Mouse (Mus musculus): ENCODE data around the gene Lrrc75a. TPM values are rescaled to one million over a fixed set of nuclear protein-coding genes. Genes with fewer than 3 reads are reported as not detected.

Lrrc75a gene
- total RNA-seq, 2 experiments from 2014 or later = 4.0 to 4.7 TPM

DNA sequence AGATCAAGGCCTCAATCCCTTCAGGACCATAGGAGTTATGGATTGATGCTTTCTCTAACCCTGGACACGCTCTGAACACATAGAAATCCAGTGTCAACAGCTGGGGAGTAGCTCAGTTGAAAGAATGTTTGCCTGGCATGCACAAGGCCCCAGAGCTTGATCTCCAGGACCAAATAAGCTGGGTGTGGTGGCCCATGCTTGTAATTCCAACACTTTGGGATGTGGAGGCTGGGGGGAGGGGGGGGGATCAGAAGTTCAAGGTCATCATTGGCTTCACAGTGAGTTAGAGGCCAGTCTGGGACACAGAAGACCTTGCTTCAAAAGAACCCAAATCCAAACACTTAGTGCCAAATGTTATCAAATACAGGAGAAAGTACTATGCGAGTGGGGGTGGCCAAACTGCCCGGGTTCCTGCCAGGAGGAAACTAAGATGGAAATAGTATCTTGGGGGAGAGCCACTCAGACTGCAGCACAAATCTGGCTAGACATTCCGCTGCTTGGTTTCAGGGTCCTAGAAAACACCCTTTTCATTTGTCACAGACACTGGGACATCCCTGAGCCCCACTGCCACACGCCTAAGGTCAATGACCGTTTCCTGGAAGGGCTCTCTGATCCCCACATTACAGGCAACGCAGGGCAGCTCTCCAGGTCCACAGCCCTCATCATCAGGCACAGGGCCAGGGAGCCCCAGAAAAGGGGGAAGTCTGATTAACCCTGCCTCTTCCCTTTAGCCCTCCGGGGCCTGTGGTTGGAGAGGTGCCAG is 2.4 kb downstream of the Lrrc75a start:
- peak; percentile 51 for DNase-seq

DNA sequence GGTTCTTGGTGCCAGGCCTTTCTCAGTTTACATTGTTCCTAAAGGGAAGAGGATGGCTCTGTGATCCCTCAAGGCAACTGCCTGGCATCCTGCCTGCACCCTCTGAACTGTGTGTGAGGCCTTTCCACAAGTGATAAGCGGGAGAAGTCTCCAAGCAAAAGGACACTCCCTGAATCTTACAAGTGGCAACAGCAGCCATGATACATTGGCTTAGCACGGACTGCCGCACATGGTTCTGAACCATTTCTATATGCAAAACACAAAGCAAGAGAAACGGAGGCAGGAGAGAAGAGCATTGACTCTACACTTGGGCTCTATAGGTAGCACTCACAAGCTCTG is 3.0 kb downstream of the Lrrc75a start:
- DNase-seq = no peak

DNA sequence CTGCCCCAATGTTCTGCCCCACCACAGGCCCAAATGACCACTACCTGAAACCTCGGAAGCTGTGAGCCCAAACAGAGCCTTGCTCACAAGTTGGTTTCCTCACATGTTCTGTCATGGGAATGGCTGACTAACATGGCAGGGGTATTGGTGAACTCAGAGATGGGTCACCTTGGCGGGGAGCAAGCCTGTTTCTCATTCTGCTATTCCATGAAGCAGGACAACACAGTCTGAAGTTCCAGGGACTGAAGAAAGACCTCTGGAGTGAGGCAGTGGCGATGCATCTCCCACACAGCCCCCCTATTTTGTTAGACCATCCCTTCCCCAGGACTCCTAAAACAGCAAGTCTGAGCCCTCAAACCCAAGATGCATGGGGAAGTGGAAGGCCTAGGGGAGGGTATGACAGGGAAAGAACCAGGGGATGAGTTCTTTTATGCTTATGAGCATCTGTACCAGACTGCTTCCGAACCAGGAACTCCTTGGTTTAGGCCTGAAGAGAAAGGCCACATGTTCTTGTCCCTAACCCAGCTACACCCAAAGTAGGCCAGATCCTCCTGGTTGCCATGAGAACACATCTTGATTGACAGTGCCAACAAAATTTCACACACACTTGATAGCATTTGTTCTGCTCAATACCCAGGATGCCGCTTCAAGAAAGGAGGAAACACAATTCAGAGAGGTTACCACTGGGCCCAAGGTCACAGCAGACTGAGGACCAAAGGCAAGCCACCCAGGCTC is 3.6 kb downstream of the Lrrc75a start:
- no peak for DNase-seq

DNA sequence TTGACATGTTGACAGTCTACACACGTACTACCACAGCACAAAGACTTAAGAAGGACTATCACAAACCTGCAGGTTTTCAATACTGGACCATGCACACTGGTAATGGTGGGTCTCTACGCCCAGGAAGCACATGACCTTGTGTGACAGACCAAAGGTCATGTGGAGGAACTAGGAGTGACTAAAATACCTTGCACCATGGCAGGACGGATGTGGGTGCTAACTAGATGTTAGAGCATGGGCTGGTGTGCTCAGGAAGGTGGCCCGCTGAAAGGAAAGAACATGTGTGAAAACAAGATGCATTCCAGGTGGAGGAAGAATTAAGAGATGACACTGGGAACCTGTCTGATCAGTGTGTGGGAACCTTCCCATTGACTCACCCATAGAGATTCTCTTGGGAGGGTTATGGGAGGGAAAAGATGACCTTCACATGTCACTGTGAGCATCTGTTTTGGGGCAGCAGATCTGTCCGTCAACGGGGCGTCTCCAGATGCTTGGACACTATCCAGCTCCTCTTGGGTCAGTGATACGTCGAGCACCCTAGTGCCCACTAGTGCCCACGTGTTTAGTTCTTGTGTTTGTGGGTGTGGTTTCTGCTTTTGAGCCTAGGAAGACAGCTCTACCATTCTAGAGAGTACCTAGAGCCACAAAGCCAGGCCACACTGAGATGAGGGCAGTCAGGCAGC is 4.5 kb downstream of the Lrrc75a start:
- no peak for DNase-seq

DNA sequence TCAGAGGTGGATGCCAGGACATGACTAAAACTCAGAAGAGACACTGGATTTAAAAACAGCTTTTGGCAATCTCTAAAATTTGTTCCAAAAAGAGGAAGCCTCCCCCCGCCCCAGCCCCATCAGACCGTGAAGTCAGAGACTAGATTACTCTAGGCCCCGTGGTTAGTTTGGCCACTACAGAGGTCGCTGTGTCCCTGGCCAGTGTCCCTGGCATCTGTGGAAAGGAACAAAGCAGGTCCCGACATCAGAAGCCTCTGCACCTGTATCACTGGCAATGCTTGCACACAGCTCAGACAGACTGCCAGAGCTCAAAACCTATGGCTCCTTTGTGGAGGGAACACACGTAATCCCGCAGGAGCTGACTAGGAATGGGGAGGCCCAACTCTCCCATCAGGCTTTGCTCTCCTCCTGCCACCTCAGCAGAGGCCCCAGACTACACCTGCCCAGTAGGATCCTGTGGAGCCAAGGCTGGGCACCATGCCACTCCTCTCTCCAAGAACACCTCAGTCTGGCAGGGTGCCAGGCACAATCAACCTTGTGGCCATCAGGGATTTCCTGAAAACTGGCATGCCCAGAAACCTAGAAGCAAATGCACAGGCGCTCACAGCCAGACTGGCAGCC is 5.2 kb downstream of the Lrrc75a start:
- peak; percentile 73 for DNase-seq

DNA sequence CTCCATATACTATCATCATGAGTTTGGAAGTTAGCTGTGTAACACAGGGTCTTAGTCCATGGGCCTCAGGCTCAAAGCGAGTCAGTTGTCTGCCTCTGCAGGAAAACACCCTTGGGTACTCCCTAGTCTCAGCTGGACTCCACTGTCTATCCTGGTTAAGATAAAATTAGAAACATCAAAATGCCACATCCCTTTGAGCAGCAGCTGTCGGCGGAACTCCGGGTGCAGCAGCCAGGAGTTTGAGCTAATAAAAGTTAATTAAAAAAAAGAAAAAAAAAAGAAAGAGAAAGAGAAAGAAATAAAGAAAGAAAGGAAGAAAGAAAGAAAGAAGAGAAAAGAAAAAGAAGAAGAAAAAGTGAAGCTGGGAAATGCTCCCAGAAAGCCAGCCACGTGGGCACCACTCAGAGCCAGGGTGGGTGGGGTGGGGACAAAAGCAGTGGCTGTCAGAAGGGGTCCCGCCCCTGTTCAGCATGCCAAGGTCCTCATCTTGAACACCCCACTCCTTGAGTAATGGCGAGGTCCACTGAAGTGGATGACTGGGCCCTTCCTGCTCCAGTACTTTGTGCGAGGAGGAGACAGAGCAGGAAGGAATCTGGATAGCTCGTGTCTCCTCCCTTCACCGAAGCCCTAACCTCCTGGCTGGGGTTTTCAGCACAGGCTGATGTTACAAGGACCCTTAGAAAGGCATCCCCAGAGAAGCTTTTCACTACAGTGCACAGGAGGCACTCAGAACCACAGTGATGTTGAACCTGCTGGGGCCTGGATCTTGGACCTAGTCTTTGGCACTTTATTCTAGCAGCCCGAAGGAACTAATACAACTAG is 6.1 kb downstream of the Lrrc75a start:
- DNase-seq = peak; percentile 43

DNA sequence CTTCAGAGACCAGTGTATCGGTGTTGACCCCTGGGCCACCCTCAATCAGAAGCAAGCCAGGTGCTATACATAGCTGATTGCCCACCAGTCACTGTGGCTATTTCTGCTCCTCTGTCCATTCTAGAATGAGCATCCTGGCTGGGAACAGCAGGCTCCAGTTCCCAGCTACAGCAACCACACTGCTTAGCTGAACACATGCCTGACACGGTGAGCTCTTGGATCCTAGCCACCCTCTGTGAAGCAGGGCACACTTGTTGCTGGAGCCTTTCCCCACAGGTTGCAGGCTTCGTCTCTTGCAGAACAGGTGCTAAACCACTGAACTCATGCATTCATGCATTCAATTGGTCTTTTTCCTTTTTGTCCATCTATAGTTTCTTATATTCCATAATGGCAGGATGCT is 7.9 kb downstream of the Lrrc75a start:
- DNase-seq = peak; percentile 26

DNA sequence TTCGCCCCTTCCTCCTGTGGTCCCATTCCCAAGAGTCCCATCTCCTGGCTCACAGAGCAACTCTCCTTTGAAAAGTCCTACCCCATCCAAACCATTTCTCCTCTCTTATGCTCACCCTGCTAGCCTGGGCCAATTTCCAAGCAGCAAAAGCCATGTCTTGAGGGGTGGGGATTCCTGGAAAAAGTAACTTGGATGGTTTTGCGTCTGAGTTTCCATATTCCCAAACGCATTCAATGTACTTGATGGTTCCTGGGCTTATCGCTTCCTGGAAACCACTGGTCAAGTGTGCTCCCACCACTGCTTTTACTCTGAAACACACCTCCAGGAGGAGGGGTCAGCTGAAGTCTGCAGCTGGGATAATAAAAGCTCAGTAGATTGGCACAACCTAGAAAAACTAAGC is 9.9 kb downstream of the Lrrc75a start:
- DNase-seq = no peak

DNA sequence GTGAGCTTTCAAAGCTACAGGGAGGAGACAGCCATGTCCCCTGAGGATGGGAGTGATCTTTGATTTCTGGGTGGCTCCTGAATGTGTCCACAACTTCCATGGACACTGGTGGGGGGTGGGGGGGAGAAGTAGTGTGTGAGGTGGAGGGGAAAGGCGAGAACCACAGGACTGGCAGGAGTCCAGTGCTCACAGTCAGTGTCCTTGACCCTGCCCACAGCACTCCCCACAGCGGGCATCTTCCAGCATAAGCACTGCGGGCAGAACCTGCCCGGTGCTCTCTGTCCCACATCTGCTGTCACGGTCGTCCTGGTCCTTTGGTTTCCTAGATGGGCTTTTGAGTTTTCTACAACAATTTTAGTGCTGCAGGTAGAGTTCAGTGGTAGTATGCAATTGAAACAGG is 10.5 kb downstream of the Lrrc75a start:
- no peak for DNase-seq

DNA sequence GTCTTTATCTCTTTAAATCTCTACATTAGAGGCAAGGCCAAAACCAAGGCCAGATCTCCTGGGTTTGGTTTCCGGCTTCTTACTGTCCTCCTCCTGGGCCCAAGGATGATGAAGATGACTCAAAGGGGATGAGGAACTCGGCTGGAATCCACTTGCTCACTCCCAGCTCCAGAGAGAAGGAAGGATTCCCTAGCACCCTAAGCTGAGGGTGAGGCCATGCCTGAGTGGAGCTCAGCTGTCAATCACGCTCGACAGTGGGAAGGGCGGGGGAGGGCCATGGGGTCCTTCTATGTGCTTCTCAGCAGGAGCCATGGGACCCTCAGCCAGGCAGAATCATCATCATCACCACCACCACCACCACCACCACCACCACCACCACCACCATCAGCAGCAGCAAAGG is 10.9 kb downstream of the Lrrc75a start:
- peak; percentile 19 for DNase-seq

DNA sequence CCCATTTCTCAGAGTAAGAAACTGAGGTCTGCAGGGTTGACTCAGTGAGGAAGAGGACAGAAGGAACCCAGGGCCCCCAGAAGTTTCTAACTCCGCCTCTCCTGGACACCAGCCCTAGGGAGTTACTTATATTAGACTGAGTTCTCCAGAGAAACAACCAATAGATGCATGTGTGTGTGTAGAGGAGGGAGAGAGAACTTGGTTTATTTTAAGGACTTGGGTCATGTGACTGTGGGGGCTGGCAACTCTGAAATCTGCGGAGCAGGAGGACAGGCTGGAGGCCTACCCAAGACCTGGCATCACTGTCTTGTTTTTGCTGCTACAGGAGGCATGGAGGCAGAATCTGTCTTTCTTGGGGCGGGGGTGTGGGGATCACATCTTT is 11.5 kb downstream of the Lrrc75a start:
- DNase-seq = peak; percentile 19

DNA sequence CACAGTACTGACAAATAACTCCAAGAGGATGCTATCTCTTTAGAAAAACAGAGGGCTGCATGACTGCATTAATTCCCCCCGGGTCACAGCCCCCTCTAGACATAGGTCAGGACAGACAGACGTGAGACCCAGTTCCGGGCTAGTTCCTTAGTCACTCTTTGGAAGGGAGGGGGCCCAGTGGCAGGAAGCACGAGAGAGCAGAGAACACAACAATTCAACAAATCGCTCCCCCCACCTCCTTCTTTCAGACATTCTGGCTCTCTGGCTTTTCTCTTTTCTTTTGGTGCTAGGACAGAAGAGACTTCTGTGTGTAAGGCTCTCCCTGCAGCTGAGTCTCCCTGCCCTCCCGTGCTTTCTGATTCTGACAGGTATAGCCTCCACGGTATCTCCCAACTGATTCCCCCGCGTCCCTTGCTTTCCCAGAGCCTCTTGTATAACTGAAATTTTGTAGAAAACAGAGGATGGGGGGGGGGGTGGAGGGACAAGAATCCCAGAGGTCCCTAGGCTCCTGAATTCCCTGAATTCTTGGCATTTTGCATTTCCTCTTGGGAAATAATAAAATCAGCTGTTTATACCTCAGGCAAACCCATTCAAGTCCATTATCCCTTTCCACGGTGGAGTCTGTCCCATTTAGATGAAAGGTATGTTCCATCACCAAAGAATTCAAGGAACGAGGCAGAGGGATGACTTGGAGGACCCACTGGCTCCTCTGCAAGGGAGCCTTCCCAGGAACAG is 12.1 kb downstream of the Lrrc75a start:
- no peak for DNase-seq

DNA sequence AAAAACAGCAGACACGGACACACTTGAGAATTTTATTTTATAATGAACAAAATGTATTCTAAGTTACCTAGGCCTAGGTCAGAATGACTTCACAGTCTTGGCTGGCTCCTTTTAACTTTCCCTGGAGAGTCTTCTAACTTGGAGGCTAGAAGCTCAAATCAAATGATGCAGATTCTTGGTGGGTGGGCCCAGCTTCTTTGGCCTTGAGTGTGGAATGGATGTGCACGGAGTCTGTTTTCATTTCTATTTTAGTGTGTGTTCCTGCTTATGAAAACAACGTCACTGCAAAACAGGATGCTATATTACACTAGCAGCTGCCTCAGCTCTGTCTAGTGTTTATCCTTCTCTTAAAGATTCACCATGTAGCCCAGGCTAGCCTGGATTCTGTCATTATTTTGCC is 12.9 kb downstream of the Lrrc75a start:
- DNase-seq = peak; percentile 51

DNA sequence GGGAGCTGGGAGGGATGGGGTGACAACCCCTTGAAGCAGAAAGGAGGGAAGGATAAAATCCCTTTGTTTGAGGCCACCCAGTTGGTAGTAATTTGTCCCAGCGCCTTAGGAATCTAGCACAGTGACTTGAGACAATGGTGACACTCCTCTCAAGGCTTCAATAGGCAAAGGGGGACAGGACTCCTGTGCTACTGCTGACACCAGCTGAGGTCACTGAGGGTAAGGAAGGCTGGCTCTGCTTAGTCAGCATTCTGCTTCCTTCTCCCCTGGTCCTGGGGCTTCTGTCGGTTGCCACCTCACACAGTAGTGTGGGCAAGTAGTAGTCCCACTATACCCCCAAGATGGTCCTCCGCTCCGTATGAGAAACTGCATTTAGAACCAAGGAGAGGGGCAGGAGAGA is 17.2 kb downstream of the Lrrc75a start:
- no peak for DNase-seq

DNA sequence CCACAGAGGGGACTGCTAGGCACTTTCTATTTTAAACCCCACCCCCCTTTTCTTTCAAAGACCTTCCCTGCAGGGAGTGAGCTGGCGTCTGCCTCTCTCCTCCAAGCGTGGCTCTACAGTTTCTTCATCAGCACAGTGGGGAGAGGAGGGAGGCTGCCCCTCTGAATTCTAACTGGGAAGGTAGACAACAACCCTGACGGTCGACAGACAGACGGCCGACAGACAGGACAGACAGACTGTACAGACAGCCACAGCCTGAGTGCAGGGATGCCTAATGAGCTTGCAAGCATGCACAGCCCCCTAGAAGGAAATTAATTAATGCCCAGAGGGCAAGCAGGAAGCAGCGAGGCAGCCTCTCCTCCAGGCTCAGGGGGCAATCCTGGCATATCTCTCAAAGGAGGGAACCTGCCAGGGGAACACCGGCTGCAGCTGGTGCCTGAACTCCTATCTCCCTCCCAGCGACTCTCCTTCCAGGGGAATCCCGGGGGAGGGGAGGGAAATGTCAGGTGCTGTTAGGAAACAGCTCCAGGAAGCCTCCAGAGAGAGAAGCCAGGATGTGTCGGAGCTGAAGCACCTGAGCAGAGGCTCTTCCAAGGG is 18.0 kb downstream of the Lrrc75a start:
- DNase-seq = no peak

DNA sequence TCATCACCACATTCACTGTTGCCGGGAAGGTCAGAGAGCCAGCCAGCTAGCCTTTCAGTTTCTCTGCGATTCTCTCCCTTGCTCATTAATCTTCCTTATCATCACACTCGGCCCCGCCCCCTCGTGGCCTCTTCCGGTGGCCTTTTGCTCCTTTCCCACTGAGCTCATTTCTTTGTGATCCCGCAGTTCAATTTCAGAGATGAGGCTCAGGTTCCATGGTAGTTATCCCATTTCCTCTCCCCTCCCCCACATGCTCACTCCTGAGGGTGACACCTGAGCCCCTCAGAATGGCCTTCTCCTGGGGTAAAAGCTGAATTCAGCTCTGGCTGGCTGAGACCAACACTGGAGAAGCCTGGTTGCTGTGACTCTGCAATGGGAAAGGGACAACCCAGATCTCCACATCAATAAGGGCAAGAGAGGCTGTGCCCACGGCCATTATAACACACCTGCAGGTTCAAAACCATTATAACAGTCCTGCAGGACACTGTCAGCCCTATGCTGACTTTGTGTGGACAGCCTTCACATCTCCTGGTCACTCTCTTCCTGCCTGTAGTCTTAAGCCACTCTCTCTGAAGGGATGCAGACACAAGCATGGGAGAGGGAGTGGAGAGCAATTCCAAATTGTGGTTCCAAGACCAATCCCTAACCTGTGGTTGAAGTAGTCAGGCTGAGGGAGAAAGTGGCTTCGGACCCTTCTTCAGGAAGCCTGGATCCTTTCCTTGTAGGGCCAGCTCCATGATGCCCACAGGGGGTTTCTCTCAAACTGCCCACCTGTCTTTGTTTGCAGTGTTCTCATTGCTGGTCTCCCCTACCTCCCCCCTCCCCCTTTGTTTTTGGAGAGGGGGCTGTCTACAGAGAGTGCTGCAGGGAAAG is 18.7 kb downstream of the Lrrc75a start:
- DNase-seq = no peak

DNA sequence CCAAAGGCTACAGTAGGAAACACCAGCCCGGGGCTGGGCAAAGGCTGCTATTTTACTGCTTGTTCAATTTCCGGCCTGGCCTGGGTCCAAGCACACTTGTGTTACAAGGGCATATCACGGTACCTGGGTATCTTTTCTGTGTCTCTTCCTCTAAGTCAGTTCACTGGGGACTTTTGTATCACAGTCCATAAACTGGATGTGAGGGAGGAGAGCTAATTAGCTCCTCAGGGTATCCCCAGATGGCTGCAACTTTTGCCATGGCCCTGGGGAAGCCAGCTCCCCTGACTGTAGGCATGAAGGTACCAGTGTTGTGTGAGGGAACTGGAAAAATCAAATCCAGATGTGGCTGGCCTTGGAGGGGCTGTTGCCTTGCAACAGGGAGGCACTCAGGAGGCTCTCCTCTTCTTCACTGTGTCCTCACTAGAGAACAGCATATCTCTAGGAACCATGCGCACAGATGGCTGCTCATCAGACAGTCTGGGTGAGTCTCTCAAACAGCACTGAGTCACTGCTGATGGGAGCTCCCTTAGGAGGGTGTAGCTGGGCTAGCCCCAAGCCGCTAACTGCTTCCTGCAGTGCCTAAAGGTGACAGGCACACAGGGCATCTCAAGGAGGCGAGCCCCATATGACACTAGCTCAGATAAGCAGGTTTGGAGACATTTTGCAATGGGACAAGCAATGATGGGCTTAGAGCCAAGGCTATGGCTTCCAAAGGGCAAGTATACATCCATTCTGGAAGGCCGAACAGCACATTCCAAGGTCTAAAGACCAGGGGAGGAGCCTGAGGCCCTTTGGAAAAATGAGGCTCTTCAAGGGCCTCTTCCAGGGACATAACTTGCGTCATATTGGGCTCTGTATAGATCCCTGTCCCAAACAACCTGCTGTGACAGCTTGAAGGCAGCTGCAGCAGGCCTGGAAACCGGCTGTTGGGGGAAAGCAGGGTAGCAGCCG is 23.7 kb downstream of the Lrrc75a start:
- DNase-seq = no peak

DNA sequence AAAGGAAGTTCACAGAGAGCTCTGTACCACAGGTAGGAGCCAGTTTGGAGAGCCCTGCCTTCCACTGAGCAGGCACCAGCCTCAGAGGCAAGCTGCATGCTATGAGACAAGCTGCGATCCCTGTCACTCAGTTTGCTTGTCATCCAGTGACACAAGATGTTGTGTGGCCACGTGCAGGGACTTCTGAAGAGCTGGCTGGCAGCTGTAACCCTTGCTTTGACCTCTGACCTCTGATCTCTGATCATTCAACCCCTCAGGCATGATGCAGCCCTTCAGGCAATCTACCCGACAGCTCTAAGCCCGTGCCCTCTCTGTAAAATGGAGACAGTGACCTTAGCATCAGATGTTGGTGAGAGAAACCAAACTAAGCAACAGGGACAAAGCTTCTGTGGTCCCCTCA is 25.5 kb downstream of the Lrrc75a start:
- no peak for DNase-seq

All from gastrocnemius, postnatal 25 days (tissue).